Mouse (Mus musculus): ENCODE measurements around the gene Lmf1. TPM values are rescaled to one million over a fixed set of nuclear protein-coding genes. Genes with fewer than 3 reads are reported as not detected.
A peak's percentile ranks its signal among the peaks of the same experiment; 100 is the strongest.

The Lmf1 gene
- polyA plus RNA-seq, 1 experiment from 2014 or later = 16.3 TPM

DNA sequence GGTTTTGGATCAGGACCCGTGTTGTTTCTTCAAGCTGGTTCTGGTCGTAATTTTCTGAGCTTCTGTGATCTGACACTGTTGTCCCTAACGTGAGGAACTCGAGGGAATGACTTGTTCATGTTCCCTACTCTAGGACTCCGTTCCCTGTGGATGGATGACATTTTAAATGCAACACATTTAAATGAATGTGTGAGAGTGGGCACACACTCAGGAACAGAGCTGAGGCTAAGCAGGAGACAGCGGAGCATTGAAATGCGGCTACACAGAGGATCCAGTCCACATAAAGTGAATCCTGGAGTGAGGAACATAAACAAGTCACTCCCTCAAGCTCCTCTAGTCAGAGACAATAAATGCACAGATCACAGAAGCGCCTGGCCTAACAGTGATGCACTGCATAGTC is 73.4 kb downstream of the Lmf1 start:
- H3K36me3 ChIP-seq (ENCODE audit: control insufficient read depth, insufficient read depth, low read length) = no peaks in the 10 kb centered on the region; the same call in none of the 2 replicates
- no peak for ATAC-seq (ENCODE audit: low FRiP score, low TSS enrichment)
- no peak overlapping the region for H3K9ac ChIP-seq (ENCODE audit: low read length)
- no peaks in the 10 kb centered on the region for H3K9me3 ChIP-seq (ENCODE audit: control insufficient read depth, low read length)
- no peaks in the 10 kb centered on the region for H3K27me3 ChIP-seq (ENCODE audit: control insufficient read depth, insufficient read depth, low read length)
- WGBS = 83% methylated on average over 8 of the region's 8 CpGs
- DNase-seq (ENCODE audit: low spot score) = no peak
- no peak overlapping the region for H3K27ac ChIP-seq (replicated peaks)
- H3K4me1 ChIP-seq (replicated peaks; ENCODE audit: control insufficient read depth, insufficient read depth) = peaks cover 4% of the 10 kb centered on the region; the same call in 1 of the 2 replicates
- TF ChIP-seq CTCF (IDR thresholded peaks at IDR 0.05; ENCODE audit: low read depth) = no peak
- H3K4me3 ChIP-seq (ENCODE audit: low read depth, low read length) = no peak overlapping the region
- H3K4me2 ChIP-seq (replicated peaks; ENCODE audit: low read depth) = no peak overlapping the region

DNA sequence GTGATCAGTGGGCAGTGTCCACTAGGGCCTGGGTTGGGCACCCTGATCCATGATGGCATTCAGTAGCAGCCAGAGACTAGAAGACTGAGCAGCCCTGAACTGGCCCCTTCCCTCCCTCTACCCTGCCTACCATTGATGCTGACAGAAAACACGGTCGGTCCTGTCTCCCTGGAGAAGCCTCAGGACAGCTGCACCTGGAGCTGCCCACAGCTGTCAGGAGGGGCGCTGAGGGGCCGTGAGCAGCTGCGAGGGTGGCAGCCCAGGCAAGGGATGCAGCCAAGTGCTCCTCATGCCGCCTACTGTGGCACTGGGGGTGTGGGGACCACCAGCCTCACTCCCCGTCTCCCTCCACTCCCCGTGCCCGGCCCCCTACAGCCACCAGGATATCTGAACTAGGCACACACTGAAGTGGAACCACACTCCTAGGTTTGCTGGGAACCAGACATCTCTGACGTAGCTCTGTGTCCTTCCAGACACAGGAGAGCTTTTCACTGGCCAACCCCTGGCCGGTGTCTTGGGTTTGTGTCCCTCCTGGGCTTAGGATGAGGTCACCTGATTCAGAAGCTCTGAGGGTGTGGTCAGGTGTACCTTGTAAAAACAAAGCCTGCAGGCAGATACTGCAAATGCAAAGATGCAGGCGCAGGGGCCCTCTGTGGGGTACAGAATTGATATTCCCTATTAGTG is 77.4 kb downstream of the Lmf1 start:
- H3K36me3 ChIP-seq (ENCODE audit: control insufficient read depth, insufficient read depth, low read length) = no peaks in the 10 kb centered on the region; the same call in 1 of the 2 replicates
- no peaks in the 10 kb centered on the region for H3K27me3 ChIP-seq (ENCODE audit: control insufficient read depth, insufficient read depth, low read length)
- 42% methylated on average over 12 of the region's 12 CpGs for WGBS
- H3K9me3 ChIP-seq (ENCODE audit: control insufficient read depth, low read length) = no peaks in the 10 kb centered on the region
- H3K4me2 ChIP-seq (replicated peaks; ENCODE audit: low read depth) = no peak overlapping the region
- peaks cover 4% of the 10 kb centered on the region; the same call in 1 of the 2 replicates for H3K4me1 ChIP-seq (replicated peaks; ENCODE audit: control insufficient read depth, insufficient read depth)
- no peak overlapping the region; the same call in 1 of the 2 replicates for H3K27ac ChIP-seq (replicated peaks)
- ATAC-seq (ENCODE audit: low FRiP score, low TSS enrichment) = peak; percentile 58
- no peak overlapping the region for H3K4me3 ChIP-seq (ENCODE audit: low read depth, low read length)
- peak; percentile 22 for DNase-seq (ENCODE audit: low spot score)
- TF ChIP-seq CTCF (IDR thresholded peaks at IDR 0.05; ENCODE audit: low read depth) (no peak), EP300 (optimal IDR thresholded peaks at IDR 0.05) (no peak)
- no peak overlapping the region for H3K9ac ChIP-seq (ENCODE audit: low read length)

DNA sequence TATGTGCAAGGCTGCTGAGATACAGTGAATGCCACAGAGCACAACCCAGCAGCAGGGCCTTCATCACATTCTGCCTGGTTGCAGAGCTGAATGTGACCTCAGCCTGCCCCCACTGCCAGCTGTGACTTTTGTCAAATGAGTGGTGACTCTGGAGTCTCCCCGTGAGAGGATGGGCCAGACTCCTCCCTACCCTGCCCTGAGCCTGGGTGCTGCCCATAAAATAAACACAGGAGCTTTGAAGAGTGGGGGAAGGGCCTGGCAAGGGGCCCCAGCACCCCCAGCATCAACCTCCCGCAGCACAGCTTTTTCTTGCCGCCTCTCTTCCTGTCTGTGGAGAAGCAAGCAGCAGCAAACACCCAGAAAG is 77.9 kb downstream of the Lmf1 start:
- H3K9ac ChIP-seq (ENCODE audit: low read length) = no peak overlapping the region
- TF ChIP-seq CTCF (IDR thresholded peaks at IDR 0.05; ENCODE audit: low read depth) (no peak), EP300 (optimal IDR thresholded peaks at IDR 0.05) (no peak)
- 10% methylated on average over 3 of the region's 3 CpGs for WGBS
- H3K9me3 ChIP-seq (ENCODE audit: control insufficient read depth, low read length) = no peaks in the 10 kb centered on the region
- no peak overlapping the region for H3K4me2 ChIP-seq (replicated peaks; ENCODE audit: low read depth)
- peaks cover 4% of the 10 kb centered on the region; the same call in 1 of the 2 replicates for H3K4me1 ChIP-seq (replicated peaks; ENCODE audit: control insufficient read depth, insufficient read depth)
- H3K4me3 ChIP-seq (ENCODE audit: low read depth, low read length) = no peak overlapping the region
- ATAC-seq (ENCODE audit: low FRiP score, low TSS enrichment) (peak; percentile 56; the same call in 1 of the 2 replicates), DNase-seq (ENCODE audit: low spot score) (peak; percentile 30)
- H3K36me3 ChIP-seq (ENCODE audit: control insufficient read depth, insufficient read depth, low read length) = no peaks in the 10 kb centered on the region; the same call in 1 of the 2 replicates
- peak overlapping the region; percentile 45; the same call in 1 of the 2 replicates for H3K27ac ChIP-seq (replicated peaks)
- H3K27me3 ChIP-seq (ENCODE audit: control insufficient read depth, insufficient read depth, low read length) = no peaks in the 10 kb centered on the region

DNA sequence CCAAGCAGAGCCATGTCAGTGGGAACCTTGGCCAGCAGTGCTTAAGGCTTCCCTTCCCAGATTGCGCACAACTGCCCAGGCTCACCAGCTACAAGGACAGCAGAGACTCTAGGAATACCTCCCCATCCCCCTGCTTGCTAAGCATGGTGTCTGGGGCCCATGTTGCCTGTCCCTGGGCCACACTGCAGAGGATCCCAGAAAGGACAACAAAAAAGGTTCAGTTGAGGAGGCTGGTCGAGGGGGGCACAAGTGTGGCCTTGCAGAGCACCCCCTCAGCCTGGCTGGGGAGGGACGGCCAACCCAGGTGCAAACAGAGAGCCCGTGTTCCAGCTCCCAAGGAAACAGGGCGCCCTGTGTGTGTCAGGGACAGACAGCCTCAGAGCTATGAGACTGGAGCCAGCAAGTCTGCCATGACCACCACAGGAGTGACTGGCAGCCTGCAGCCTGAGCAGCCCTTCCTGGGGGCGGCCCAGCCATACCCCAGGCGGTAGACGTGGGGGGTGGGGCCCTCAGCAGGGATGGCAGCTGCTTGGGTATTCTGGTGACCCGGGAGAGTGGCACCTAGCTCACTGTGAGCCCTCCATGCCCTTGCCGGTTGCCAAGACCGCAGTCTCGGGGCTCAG is 84.4 kb downstream of the Lmf1 start:
- H3K36me3 ChIP-seq (ENCODE audit: control insufficient read depth, insufficient read depth, low read length) = no peaks in the 10 kb centered on the region
- TF ChIP-seq CTCF (IDR thresholded peaks at IDR 0.05; ENCODE audit: low read depth) = no peak
- TF ChIP-seq EP300 (optimal IDR thresholded peaks at IDR 0.05) = no peak
- no peaks in the 10 kb centered on the region for H3K27me3 ChIP-seq (ENCODE audit: control insufficient read depth, insufficient read depth, low read length)
- no peak overlapping the region for H3K4me3 ChIP-seq (ENCODE audit: low read depth, low read length)
- no peak overlapping the region for H3K9ac ChIP-seq (ENCODE audit: low read length)
- no peak overlapping the region for H3K27ac ChIP-seq (replicated peaks)
- H3K4me1 ChIP-seq (replicated peaks; ENCODE audit: control insufficient read depth, insufficient read depth) = no peaks in the 10 kb centered on the region
- 50% methylated on average over 11 of the region's 12 CpGs for WGBS
- H3K9me3 ChIP-seq (ENCODE audit: control insufficient read depth, low read length) = no peaks in the 10 kb centered on the region
- no peak for ATAC-seq (ENCODE audit: low FRiP score, low TSS enrichment)
- DNase-seq (ENCODE audit: low spot score) = no peak
- H3K4me2 ChIP-seq (replicated peaks; ENCODE audit: low read depth) = no peak overlapping the region

DNA sequence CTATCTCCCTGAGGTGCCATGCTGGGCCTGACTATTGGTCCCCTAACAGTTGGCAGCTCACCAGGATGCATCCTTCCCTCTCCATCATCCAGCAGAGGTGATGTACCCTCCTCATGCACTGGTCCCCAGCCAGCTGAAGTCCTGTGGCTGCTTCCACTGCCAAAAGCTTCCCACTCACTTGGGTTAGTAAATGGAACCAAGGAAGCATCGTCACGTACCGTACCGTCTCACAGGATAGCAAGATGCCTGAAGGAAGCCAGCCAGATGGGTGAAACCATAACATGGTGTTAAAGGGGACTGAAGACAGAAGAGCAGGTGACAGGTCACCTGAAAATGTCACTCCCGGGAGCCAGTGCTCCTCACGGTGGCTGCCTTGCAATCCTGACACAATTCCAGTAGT is 86.6 kb downstream of the Lmf1 start:
- no peak for TF ChIP-seq EP300 (optimal IDR thresholded peaks at IDR 0.05)
- TF ChIP-seq CTCF (IDR thresholded peaks at IDR 0.05; ENCODE audit: low read depth) = no peak
- ATAC-seq (ENCODE audit: low FRiP score, low TSS enrichment) = no peak
- Histone ChIP-seq H3K27me3 (ENCODE audit: control insufficient read depth, insufficient read depth, low read length) (no peaks in the 10 kb centered on the region), H3K4me1 (replicated peaks; ENCODE audit: control insufficient read depth, insufficient read depth) (no peaks in the 10 kb centered on the region), H3K4me3 (ENCODE audit: low read depth, low read length) (no peak overlapping the region), H3K4me2 (replicated peaks; ENCODE audit: low read depth) (no peak overlapping the region), H3K27ac (replicated peaks) (no peak overlapping the region), H3K9me3 (ENCODE audit: control insufficient read depth, low read length) (no peaks in the 10 kb centered on the region), H3K9ac (ENCODE audit: low read length) (no peak overlapping the region), H3K36me3 (ENCODE audit: control insufficient read depth, insufficient read depth, low read length) (no peaks in the 10 kb centered on the region)
- WGBS = 77% methylated on average over 6 of the region's 6 CpGs
- DNase-seq (ENCODE audit: low spot score) = no peak

DNA sequence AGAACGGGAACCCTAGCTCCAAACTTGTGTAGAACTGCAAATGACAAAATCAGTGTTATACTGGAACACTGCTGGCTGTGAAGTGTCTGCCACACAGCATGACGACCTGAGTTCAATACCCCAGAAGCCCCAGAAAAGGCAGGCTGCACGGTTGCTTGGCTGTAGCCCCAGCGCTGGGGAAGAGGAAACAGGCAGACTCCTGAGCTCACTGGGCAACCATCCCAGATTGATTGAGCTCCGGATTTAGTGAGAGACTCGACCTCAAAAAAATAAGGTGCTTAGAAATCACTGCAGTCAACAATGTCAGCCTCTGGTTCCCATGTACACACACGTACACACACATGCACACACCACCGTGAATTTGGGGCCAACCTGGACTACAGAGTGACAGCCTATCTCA is 87.0 kb downstream of the Lmf1 start:
- Histone ChIP-seq H3K27ac (replicated peaks) (no peak overlapping the region), H3K4me3 (ENCODE audit: low read depth, low read length) (no peak overlapping the region), H3K36me3 (ENCODE audit: control insufficient read depth, insufficient read depth, low read length) (no peaks in the 10 kb centered on the region), H3K4me2 (replicated peaks; ENCODE audit: low read depth) (no peak overlapping the region), H3K4me1 (replicated peaks; ENCODE audit: control insufficient read depth, insufficient read depth) (no peaks in the 10 kb centered on the region), H3K27me3 (ENCODE audit: control insufficient read depth, insufficient read depth, low read length) (no peaks in the 10 kb centered on the region), H3K9me3 (ENCODE audit: control insufficient read depth, low read length) (no peaks in the 10 kb centered on the region), H3K9ac (ENCODE audit: low read length) (no peak overlapping the region)
- DNase-seq (ENCODE audit: low spot score) (no peak), ATAC-seq (ENCODE audit: low FRiP score, low TSS enrichment) (no peak)
- WGBS = 62% methylated on average over 8 of the region's 8 CpGs
- no peak for TF ChIP-seq EP300 (optimal IDR thresholded peaks at IDR 0.05)
- TF ChIP-seq CTCF (IDR thresholded peaks at IDR 0.05; ENCODE audit: low read depth) = no peak

All from stomach, postnatal 0 days (tissue).